Mouse (Mus musculus): ENCODE measurements at regions not wholly inside any gene's neighbourhood (a gene's known extent, or its start where the extent isn't known, plus 50 kb on each side); places are given as distances from the start of the nearest gene placed in this dataset.

DNA sequence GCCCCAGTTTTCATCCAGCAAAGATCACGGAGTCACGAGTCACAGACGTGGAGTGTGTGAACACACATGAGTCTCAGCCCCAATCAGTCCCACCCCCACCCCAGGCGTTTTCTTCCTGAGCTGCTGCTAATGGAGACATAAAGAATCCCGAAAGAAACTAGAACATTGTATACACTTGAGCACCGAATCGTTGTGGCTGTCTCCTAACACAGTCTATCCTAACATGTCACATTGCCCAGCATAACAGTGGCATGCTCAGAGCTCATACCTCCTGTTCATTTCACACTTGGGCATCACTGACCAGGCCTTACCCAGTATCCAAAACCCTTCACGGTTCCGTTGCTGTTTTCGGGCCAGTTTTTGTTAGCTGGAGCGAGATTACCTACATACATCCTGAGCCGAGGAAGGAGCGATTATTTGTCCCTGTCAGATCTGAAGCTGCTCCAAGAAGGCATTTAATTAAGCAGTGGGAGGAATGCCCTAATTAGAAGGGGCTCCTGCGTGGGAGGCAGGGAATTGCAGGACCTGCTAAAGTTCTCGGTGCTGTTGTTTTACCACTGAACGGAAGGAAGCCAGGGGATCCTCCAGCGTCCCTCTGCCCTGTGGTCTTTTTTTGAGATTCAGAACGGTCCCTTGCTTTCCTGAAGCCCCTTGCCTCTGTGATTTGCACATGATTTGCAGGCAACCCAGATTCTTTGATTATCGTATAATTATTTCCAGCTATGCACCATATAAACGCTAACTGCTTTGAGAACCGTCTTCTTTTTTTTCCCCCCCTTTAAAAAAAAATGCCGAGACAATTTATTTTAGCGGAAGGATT lies 53.4 kb upstream of the Nap1l1 start:
- no peak for DNase-seq (ENCODE audit: low spot score)

DNA sequence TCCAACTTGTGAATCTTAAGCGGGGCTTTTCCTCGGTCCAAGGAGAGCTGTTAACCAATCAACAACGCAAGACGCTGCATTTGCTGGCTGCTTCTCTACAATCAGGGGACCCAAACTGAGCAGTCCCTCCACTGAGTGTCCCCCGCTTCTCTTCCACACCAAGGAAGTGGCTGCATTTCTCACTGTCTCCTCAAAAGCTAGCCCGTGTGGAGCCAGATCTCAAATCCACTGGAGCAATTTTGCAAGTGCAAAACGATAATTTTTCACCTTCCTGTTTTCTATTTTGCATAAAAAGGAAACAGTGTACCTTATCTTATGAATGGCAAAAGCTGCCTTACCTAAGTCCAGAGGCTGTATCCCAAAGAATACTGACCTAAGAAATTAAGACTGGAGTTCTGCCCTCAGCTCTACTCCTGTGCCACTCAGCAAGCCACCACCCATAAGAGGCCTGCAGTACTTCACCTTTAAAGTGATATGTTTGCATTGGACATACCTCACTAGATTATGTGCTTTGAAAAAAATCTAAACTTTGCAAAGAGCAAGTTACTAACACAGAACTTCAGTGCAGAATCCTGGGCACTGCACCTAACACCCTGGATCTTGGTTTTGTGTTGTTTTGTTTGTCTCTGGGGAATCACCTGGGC lies 52.7 kb upstream of the Nap1l1 start:
- DNase-seq (ENCODE audit: low spot score), result no peak

DNA sequence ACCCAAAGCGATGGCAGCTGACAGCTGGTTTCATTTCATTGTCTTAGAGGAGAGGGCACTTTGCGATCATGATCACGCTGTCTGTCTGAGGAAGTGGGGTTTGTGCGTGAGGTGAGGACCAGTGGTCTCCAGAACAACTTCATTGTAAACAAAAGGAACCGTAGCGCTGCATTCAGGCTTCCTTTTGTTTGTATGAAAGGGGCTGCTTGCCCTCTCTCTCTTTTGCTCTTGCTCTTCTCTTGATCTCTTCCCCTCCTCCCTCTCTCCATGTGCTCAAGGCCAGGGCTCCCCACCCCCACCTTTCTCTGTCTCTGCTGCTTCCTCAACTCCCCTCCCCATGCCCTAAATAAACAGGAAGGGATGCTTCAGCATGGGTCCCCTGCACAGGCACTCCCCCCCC lies 51.0 kb upstream of the Nap1l1 start:
- DNase-seq (ENCODE audit: low spot score), result no peak

DNA sequence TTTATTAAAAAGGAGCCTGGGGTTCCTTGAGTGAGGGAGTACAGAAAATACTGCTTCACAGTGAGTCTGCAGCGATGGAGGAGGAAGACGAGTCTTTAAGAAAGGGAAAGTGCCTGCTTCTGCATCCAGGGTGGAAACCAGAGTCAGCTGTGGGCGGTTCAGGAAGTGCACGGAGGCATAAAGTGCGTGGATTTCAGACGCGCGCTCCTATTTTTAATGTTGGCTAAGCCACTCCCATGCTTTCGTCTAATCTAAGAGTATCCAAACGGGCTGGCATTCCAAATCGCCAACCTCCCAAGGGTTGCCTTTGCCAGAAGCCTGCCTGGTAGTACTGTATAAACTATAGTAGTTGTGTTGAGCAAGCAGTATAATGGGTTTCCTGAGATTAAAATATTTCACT lies 50.4 kb upstream of the Nap1l1 start:
- peak; percentile 12 for DNase-seq (ENCODE audit: low spot score)

Measured in urinary bladder, postnatal 14 days (tissue).